Mouse (Mus musculus) heart, adult 8-10 months (tissue): ENCODE results near the gene Mapre3. TPM values are rescaled to one million over a fixed set of nuclear protein-coding genes. Genes with fewer than 3 reads are reported as not detected.

Experiments
- DNase-seq: peaks from one replicate; pipeline ENCODE4 v3.0.0; 2022; ENCODE audit warnings: low spot score
- total RNA-seq, 4 experiments: library from RNA; stranded (reverse); gene quantifications; 2 replicates each; pipeline ENCODE4 v1.2.4; 2022

Mapre3 gene
- total RNA-seq = 10 to 100 TPM; 43.1 to 48.3 (median 44.5) TPM

DNA sequence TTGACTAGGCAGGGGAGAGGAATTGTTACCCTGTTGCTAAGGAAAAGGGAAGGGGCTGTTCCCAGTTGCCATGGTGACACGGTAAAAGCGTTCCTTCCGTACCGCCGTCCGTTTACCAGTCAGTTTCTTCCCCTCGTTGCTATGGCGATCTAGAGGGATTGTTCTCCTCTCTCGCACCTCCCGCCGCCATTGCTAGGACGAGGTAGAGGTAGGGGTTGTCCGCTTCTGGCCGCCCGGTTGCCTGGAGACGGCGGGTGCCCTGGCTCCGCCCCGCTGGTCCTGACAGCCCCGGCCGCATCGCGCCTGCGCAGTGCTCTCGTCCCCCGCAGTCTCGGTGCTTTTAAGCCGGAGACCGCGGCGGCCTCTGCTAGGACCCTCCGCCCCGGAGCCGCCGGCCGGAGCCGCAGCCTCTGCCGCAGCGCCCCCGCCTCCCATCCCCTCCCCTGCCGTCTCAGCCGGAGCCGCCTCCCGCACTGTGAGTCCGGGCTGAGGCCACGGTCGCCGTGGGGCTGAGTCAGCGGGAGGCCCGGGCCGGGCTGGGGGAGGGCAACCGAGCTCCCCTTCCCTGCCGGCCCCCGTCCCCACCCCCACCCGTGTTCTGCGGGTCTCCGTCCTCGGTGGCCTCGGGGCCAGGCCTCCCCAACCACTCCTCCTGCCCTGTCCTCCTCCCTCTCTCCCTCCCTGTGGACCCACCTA, at the start of gene Mapre3:
TSS of gene Mapre3 (plus strand) at position 218 of the 696 bp plus-strand sequence.
- DNase-seq = peak; percentile 91

DNA sequence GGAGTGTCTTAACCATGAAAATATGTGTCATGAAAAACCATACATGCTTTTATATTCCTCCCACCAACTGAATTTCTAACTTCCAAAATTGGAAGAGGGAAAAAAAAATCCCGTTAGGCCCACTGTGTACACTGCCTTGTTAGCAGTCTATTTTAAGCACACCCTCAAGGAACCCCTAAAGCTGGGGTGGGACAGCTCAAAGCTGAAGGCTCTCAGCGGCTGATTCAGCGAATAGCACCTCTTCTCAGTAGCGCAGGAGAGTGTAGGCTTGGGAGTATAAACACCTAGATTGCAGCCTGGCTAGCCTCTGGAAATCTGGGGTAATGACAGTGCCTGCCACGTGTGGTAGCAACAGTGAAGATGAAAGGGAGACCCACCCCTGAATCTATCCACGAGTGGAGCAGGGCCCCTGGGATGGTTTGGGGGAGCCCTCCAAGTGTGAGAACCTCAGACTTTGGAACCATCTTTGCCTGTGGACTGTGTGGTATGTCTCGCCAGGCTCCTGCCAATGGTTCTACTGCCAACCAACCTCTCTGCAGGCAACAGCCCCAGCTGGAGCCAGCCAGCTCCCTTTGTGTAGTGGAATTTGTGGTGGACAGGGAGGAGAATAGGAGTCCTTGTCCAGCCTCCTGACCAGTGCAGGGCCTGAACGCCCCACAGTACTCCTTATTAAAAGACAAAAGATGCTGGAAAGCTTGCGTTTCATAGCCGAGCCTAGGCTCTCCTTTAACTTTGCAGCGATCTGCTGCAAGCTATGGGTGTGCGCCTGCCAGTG, 48.7 kb upstream of the Mapre3 start:
- no peak for DNase-seq

DNA sequence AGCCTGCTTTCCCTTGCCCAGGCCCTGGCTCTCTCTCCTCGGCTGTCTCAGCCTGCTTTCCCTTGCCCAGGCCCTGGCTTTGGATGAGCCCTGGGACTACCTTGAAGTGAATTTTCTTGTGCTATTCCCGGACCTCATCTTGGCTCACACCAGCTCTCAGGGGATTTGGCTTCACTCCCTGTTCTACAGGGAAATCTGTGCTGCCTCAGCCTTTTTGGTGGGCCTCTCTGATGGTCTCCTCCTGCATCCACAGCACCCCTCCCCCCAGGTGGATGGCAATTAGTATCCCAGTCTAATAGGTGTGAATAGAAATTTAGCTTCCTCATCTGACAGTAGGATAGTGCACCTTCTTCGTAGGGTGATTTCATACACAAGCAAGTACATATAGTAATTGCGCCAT, 46.4 kb upstream of the Mapre3 start:
- no peak for DNase-seq

DNA sequence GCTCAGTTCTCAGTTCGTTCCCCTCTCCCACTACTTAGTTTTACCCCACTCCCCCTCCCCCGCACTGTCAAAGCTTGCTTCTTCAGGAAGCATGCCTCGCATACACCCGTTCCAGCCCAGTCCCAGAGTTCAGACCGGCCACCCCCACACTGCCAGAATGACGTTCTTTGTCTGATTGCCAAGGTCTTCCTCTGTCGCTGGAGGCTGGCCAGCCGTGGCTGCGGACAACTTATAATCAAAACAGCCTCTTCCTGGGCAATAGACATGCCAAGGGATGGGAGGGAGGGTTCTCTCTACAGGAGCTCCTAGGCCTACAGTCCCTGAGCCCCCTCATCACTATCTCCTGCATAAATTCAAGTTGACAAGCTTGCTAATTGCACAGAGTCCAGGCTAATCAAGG, 45.8 kb upstream of the Mapre3 start:
- peak; percentile 33 for DNase-seq

DNA sequence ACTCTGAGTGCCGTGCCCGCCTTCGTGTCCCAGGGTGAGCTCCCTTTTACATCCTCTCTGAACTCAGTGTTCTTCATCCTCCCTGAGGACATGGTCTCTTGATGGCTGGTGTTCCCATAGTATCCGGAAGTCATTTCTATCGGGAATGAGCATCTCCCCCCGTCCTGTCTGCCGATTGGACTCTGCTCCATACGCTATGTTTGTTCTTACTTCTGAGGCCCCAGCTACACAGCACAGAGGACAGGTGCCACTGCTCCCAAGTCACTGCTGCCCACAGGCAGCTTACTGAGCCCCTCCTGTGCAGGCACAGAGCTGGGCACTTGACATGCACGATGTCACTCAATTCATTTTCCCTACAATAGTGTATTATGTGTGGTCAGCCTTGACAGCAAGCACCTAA, 45.4 kb upstream of the Mapre3 start:
- DNase-seq = no peak

DNA sequence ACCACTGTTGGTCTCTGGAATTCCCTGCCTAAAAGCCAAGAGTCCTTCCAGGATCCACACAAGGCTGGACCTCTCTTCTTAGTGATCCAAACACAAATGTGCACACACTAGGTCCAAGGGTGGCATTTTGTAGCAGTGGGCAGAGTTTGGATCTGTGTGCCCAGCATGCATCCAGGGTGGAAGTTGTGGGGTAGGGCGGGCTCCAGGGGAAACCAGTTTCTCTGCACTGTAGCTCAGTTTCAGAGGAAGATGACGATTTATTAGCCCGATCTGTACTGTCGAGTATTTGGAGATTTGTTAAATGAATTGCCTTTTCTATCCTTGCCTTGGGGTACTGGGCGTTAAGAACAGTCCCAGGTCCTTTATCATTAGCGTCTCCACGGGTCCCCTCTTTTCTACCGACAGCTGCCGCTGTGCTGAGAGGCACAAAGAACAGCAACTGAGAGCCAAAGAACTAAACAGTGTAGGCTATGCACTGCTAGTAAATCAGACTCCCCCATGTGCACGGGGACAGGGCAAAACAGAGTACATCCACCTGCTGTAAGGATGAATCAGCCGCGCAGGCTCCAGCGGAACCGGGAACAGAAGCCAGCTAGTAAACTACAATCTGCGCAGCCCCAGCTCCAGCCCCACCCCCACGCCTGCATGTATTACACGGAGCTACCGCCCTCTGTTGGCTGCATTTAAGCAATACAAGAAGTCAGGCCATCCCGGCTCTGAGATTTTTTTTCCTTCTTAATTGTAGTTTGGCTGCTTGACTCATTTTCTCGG, 39.7 kb upstream of the Mapre3 start:
- DNase-seq = peak; percentile 82

DNA sequence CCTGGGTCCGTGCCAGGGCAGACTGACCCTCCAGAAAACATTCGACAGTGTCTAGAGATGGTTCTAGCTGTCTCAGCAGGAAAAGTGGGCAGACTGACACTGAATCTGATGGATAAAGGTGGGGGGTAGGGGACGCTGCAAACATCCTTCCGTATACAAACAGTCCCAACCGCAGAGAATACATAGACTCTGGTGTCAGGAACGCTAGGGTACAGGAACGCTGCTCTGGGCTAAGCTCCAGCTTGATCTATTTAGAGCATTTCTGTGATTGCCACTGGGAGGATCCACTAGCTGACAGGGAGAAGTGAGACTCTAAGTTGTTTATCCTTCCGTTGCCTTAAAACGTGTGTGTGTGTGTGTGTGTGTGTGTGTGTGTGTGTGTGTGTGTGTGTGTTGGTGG, 33.7 kb upstream of the Mapre3 start:
- peak; percentile 37 for DNase-seq

DNA sequence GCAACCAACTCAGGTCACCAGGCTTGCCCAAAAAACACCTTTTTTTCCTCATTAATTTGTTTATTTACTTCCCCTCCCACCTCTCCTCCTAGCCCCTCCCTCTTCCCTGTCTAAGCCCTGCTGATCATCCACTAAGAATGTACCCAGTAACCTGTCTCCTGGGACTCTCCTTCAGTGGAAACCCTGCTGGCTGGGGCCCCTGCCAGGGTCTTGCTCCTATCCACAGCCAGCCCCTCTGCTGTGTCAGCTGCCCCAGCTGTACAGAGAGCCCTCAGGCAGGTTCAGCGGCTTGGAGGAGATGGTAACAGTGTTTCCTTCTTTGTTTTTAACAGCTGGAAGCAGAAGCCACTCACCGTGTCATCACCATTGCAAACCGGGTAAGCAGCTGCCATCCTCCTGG, 33.3 kb upstream of the Mapre3 start:
- DNase-seq = no peak

DNA sequence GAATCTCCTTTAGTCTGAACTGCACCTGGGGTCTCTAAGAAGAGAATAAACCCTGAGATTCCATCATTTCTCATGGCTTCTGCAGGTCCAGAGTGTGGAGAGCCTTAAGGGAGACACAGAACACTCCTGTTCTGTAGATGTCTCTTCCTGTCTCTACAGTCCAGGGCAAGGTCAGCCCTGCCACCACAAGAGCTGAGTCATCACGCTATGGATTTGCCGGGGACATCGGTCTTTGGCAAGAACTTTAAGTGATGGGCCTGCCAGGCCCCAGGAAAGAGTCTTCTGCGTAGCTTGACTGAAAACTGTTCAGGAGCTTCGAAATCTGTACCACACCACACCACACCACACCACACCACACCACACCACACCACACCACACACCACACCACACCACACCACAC, 27.1 kb upstream of the Mapre3 start:
- no peak for DNase-seq

DNA sequence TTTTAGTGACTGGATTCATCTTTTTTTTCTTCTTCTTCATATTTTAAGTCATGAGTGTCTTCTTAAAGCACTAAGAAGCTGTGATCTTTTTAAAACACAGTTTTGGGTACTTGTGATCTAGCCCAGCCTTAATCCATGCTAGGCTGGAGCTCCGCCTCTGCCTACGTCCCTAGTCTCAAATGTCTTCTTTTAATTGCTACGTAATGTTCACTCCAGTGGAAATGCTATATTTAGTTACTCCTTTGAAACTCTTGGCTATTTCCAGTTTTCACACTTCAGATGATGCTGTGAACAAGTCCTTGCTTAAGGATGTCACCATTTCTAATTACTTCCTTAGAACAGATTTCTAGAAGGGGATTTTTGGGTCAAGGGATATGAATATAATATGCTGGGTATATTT, 24.4 kb upstream of the Mapre3 start:
- DNase-seq = no peak

DNA sequence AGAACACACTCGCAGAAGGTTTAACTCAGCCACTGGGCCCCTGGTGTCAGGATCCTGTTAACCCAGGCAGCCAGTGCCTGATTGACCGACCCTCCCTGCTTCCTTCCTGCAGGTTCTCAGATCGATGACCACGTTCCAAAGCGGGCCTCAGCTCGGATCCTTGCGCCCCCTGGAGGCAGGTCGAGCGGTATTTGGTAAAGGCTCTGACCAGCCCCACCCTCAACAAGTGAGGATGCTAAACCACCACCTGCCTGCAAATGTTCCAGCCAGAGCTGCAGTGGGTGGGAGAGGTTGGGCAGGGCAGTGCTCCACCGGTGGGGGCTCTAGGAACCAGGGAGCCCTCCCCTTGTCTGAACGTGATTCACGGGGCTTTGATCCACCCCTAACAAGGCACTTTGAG, 18.3 kb upstream of the Mapre3 start:
- DNase-seq = peak; percentile 70

DNA sequence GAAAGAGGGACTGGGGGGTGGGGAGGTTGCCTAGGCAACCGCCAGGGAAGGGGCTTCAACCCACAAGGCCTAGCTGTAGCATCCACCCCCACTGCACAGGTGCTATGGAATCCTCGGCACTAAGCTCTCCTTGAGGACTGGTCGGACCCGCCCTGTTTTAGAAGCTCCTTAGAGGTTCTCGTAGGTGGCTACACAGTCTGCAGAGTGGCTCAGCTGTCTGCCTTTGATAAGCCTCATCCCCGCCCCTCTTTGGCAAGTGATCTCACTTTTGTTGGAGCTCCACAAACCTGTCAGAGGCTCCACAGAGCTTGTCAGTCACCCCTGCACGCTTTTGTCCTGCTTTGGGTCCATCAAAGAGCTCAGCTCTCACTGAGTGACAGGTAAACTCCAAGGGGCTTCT, 17.0 kb upstream of the Mapre3 start:
- DNase-seq = no peak

DNA sequence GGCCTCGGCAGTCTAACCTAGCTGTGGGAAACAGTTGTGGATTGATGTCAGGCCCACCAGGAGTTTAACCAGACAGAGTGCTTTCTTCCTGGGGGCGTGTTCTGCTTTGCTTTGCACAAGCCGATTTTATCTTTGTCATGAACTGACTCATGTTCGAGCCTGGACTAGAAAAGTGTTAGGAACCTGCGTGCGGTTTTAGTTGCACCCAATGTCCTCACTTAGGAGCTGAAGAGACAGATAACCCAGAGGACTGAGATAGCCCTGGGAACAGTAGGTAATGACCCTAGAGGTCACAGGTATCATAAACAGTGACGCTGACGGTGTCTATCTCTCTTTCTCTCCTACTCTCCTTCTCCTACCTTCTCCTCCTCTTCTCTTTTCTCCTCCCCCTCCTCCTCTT, 16.5 kb upstream of the Mapre3 start:
- no peak for DNase-seq

DNA sequence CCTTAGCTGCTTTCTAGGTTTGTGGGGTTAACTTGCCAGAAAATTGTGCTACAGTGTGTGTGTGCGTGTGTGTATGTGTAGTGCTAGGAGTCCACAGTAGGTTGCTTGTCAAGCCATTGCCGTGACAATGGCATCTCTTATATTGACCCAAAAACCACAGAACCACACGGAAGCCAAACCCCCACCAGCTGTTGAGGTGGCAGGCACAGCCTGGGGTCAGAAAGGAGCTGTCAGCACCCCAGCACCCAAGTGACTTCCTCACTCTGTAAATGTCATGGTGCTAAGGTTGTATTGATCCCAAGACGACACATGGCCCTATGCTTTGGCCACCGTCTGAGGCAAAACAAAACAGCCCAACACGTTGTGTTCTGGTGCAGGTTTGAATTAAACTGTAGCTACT, 15.5 kb upstream of the Mapre3 start:
- DNase-seq = no peak

DNA sequence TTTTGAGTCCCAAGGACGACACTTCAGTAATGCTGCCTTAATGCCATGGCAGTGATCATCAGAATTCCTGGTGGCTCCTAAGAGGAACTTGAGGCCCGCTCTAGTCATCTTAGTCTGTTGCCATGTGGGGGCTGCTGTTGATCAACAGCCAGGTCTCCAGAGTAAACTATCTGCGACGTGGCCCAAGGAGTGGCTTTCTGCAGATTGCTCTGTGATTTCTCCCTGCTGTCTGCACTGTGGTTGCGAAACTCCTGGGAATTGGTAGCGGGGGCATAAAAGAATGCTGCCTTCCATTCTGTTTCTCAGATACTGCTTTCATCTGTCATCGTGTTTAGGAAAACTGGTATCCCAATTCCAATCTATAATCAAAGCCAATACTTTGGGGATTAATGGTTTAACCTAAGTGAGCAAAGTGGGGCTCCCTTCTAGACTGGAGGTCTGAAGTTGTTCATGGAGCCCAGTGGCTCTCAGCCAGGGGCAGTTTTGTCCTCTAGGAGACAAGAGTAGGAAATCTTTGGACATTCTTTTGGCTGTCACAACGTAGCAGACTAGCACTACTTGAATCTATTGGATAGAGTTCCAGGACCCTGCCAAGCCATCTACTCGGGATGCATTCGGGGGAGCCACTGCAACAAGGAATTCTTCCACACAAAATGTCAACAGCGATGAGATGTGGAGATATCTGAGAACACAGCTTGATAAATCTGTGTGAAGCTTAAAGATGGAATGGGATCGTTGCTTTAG, 11.5 kb upstream of the Mapre3 start:
- DNase-seq = no peak

DNA sequence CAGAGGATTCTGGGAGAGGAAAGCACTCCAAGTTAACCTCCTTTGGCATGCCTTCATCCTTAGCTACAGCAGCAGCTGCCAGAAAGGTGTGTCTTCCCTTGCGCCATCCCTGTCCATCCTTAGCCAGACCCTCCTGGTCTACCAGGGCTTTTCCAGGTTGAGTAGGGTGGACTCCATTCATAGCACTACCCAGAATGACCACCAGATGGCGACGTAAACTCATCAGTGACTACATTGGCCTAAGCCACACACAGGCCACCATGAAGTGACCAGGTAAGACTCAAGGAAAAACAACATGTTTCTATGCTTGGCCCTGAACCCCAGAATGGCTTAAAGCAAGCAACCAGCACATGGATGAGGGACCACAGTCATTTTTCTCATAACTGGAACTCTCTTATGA, 8.3 kb upstream of the Mapre3 start:
- peak; percentile 93 for DNase-seq

DNA sequence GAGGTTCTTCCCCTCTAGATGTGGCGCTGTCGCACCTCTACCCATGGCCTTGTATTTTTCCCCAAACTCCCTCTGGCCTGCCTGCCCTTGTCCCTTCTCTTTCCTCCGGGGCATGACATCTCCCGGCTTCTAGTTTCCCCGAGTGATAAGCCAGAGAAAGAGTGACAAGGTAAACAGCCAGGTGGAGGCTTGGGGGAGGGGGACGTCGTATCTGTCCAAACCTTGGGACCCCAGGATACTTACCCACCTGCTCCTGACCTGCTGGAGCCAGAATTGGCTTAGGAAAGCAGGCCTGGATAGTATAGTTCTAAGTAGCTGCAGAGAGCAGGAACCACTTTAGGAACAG, 652 bp downstream of the Mapre3 start:
- no peak for DNase-seq

DNA sequence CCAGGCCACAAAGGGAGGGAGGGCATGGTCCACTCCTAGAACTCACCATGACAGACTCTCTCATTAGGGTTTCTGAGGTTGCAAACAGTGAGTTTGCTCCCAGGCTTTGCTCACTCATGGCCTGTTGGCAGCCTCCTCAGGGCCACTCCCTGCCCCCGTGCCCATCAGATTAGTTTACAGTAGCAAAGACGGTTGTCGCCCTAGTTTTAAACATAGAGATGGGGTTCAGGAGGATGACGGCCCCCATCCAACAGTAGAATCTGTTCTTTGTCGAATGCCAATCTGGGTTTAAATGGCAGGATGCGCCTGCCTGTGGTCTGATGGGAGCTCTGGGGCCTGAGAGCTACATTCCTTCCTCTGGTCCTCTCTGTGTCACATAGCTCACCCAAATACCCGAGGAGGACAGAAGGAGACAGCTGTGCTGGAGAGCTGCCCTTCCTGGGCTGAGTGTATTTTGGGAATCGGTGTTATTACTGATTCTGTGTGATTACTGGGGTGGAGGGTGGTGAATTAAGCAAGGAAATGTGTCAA, 1.9 kb downstream of the Mapre3 start:
- peak; percentile 31 for DNase-seq

DNA sequence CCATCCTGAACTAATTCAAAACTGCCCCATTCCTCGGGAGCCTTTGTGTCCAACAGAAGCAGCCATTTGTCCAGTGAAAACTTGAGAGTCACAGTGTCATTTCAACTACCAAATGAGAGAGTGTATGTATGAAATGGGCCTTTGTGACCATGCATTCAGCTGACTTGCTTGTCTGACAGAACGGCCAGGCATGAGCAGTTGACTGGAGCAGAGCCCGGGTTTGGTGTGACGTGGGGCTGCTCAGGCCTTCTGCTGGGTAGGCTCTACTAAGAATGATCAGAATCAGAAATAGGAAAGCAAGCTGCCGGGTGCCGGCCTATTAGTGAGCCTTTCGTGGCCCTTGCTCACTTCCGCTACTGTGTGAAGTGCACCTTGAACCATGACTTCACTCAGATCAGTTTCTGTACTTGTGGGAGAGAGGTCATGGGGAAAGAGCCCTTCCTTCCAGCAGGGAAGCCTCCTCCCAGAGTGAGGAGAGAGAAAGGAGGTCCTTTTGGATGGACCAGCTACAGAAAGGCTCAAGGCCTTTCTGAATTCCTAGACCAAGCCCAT, 4.4 kb downstream of the Mapre3 start:
- no peak for DNase-seq

DNA sequence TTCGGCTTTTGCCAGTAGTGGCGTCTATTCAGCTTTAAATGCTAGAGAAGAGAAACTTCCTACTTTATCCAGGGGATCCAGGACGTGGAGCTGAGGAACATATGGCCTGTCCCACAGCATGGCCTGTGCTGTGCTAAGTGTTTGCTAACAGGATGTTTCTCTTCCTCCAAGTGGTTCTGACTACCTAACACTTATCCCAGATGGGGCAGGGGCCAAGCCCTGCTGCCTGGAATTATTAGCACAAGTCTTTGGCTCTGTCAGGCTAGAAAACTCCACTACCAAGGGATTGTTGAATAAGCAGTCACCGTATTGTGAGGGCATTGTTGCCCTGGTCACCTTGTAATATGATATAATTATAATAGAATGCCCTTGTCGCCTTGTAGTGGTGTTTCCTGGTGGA, 8.2 kb downstream of the Mapre3 start:
- no peak for DNase-seq

DNA sequence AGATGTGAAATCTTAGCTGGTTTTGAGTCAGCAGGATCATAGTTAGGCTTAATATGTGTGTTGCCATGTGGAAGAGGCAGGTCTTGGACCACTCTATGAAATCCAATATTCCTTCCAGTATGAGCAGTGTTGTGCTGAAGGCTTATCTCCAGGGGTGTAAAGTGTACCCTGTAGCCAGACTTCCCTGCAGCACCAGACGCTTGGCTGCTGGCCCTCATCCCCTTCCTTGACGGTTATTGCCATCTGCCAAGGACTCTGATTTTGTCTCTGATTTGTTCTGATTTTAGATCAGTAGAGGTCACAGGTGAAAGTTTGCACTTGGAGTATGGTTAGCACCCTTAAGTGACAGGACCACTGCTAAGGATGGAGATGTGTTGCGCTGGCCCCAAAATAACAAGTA, 8.7 kb downstream of the Mapre3 start:
- DNase-seq = no peak
